ENCODE assay signal across 19 mouse cellular contexts in the genomic region with DNA sequence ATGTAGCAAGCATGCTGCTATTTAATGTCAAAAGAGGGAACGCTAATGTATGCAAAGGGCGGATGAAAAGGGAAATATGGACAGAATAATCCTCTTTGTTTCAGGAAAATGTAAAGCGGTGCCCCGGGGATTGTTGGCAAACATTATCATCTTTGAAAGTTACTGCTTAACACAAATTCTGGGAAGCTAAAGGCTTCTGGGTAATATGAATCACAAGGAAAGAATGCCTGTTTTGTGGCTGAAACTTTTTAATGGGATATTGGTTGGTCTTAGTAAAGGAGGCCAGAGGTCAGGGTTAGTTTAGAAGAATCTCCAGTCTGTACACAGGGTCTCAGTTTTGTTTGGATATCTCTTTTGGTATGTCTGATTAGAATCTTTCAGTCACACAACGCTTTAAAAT.
"Had no signal": no experiment of that assay in that cellular context is flagged by ENCODE, and none has a peak within 500 bp of the region (broad histone marks: within the 10 kb centered on the region; RNA-seq: fewer than 3 reads in every experiment).

No protein-coding gene starts in this region.

- ATAC-seq: midbrain, embryonic 16.5 days had no signal

- H3K4me2 ChIP-seq: lung, embryonic 14.5 days; midbrain, embryonic 12.5 days; neural tube, embryonic 13.5 days; neural tube, embryonic 15.5 days had no signal

- H3K27me3 ChIP-seq: midbrain, embryonic 12.5 days; neural tube, embryonic 13.5 days; neural tube, embryonic 15.5 days had no signal

- H3K4me3 ChIP-seq: midbrain, embryonic 10.5 days; midbrain, embryonic 12.5 days; myocyte; neural tube, embryonic 13.5 days; neural tube, embryonic 15.5 days had no signal

- H3K27ac ChIP-seq: midbrain, embryonic 10.5 days; midbrain, embryonic 12.5 days; neural tube, embryonic 13.5 days; neural tube, embryonic 15.5 days had no signal

- H3K36me3 ChIP-seq: midbrain, embryonic 10.5 days; midbrain, embryonic 12.5 days; neural tube, embryonic 13.5 days; neural tube, embryonic 15.5 days had no signal

- H3K9ac ChIP-seq: lung, embryonic 14.5 days; midbrain, embryonic 12.5 days; neural tube, embryonic 13.5 days; neural tube, embryonic 15.5 days had no signal

- H3K9me3 ChIP-seq: midbrain, embryonic 10.5 days; midbrain, embryonic 12.5 days; neural tube, embryonic 13.5 days; neural tube, embryonic 15.5 days had no signal

- H3K4me1 ChIP-seq: midbrain, embryonic 12.5 days; neural tube, embryonic 13.5 days; neural tube, embryonic 15.5 days had no signal

- DNase-seq: lung, adult 18-20 months; lung, embryonic 14.5 days; lung, postnatal 10 days; lung, postnatal 4 days; midbrain, embryonic 14.5 days; retina, postnatal 1 day; right cerebral cortex, adult 18-20 months; right cerebral cortex, postnatal 25 days; right cerebral cortex, postnatal 4 days; spleen, adult 18-20 months; thymus, adult 18-20 months; thymus, postnatal 14 days; thymus, postnatal 36 days had no signal
